Mouse (Mus musculus): ENCODE results near the gene Fyn.

- TF ChIP-seq CTCF (IDR thresholded peaks at IDR 0.05; ENCODE audit: extremely low read depth, insufficient read depth, low read length) (no peak), POLR2A (IDR thresholded peaks at IDR 0.05; ENCODE audit: extremely low read depth, insufficient read depth, low read length) (no peak)
These were observed 123.5 kb downstream of the Fyn start for GRCm38 (mm10) chr10:39492146-39492545.

Measured in cortical plate, adult 2 months (tissue).